Mouse (Mus musculus): ENCODE data around the gene Gm3238. TPM values are rescaled to one million over a fixed set of nuclear protein-coding genes. Genes with fewer than 3 reads are reported as not detected.
"Not testable (repeated sequence)": the region's sequence is repeated elsewhere in the genome, so short reads cannot be mapped to it uniquely, and the experiment has no call there.

Gm3238 gene
- polyA plus RNA-seq, 1 experiment from 2014 or later, result not detected

GRCm38 (mm10) chr10:77741924-77742688, 29.0 kb downstream of the Gm3238 start, which contains the start of gene Gm18596:
Gene Gm18596, minus strand, starts transcription at chr10:77742638.
- not testable (repeated sequence) for H3K27ac ChIP-seq (ENCODE audit: poor library complexity, severe bottlenecking)
- WGBS, result 54% methylated on average over 5 of the region's 5 CpGs

DNA sequence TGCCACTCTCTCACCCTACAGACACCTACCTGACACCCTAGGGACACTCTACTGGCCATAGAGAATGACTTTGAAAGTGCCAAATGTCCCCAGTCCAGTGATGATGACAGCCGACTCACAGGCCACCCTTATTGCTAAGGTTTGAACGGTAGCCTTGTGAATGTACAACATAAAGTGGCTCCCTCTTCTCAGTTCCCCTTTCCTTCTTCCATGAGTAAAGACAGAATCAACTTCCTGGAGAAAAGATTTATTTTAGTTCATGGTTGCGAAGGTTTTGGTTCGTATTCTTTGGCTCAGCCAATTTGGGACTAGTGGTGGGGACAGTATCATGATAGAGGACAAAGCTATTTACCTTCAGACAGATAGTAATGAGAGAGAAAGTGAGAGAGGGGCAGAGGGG, 32.2 kb downstream of the Gm3238 start:
- Histone ChIP-seq H3K9ac (no peak overlapping the region), H3K36me3 (no peaks in the 10 kb centered on the region; the same call in 1 of the 2 replicates), H3K9me3 (replicated peaks) (peaks cover 10% of the 10 kb centered on the region), H3K27me3 (replicated peaks) (no peaks in the 10 kb centered on the region), H3K4me2 (no peak overlapping the region), H3K4me1 (replicated peaks) (no peaks in the 10 kb centered on the region), H3K27ac (ENCODE audit: poor library complexity, severe bottlenecking) (no peak overlapping the region), H3K4me3 (no peak overlapping the region)
- 73% methylated on average over 4 of the region's 4 CpGs for WGBS
- no peak for ATAC-seq (ENCODE audit: insufficient number of reproducible peaks, low FRiP score)

More at GRCm38 (mm10) chr10:77741924-77742688, 29.0 kb downstream of the Gm3238 start, which contains the start of gene Gm18596:
- not testable (repeated sequence) for H3K4me2 ChIP-seq; H3K4me3 ChIP-seq; ATAC-seq (ENCODE audit: insufficient number of reproducible peaks, low FRiP score); H3K27me3 ChIP-seq (replicated peaks); H3K9me3 ChIP-seq (replicated peaks); H3K4me1 ChIP-seq (replicated peaks); H3K9ac ChIP-seq; H3K36me3 ChIP-seq

- Histone ChIP-seq H3K36me3 (no peaks in the 10 kb centered on the region; the same call in 1 of the 2 replicates), H3K9ac (no peak overlapping the region), H3K27me3 (replicated peaks) (no peaks in the 10 kb centered on the region), H3K4me3 (no peak overlapping the region), H3K27ac (ENCODE audit: poor library complexity, severe bottlenecking) (no peak overlapping the region), H3K4me2 (no peak overlapping the region), H3K4me1 (replicated peaks) (no peaks in the 10 kb centered on the region), H3K9me3 (replicated peaks) (peaks cover 10% of the 10 kb centered on the region)
- ATAC-seq (ENCODE audit: insufficient number of reproducible peaks, low FRiP score), result no peak
- 91% methylated on average over 1 of the region's 1 CpGs for WGBS
These were observed 35.2 kb downstream of the Gm3238 start for GRCm38 (mm10) chr10:77735928-77736327.

DNA sequence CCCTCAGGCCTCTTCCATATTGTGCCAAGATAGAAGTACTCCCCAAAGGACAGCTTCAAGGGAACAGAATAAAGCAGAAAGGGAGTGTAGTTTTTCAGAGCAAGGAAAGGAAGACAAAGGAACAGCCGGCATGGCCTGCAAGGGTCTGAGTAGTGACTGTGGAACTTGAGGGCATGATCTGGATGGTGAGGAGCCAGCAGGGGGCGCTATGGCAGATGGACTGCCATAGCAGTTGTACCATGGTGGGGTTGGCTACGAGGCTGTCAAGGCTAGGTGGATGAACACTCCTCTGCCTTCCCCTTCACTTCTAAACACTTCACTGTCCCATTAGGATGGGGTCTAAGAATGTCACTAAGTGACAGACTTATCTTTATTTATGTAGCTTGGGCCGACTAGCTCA, 41.9 kb downstream of the Gm3238 start:
- WGBS, result 46% methylated on average over 4 of the region's 4 CpGs
- no peak for ATAC-seq (ENCODE audit: insufficient number of reproducible peaks, low FRiP score)
- H3K9me3 ChIP-seq (replicated peaks), result no peaks in the 10 kb centered on the region
- no peak overlapping the region for H3K4me3 ChIP-seq
- H3K4me1 ChIP-seq (replicated peaks), result no peaks in the 10 kb centered on the region
- H3K27me3 ChIP-seq (replicated peaks), result no peaks in the 10 kb centered on the region; the same call in 1 of the 2 replicates
- no peak overlapping the region for H3K4me2 ChIP-seq
- no peak overlapping the region for H3K9ac ChIP-seq
- H3K36me3 ChIP-seq, result no peaks in the 10 kb centered on the region
- no peak overlapping the region for H3K27ac ChIP-seq (ENCODE audit: poor library complexity, severe bottlenecking)

DNA sequence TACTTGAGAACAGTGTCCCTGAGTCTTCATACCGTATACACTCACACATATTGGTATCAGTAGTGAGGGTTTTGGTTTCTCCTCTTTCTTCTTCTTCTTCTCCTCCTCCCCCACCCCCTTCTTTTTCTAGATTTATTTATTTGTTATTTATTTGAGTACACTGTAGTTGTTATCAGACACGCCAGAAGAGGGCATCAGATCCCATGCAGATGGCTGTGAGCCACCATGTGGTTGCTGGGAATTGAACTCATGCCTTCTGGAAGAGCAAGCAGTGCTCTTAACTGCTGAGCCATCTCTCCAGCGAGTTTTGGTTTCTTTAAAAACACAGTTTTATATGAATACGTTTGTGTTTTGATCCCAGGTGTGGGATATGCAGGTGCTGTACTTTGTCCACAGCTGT, 42.8 kb downstream of the Gm3238 start:
- Histone ChIP-seq H3K27ac (ENCODE audit: poor library complexity, severe bottlenecking) (no peak overlapping the region), H3K4me1 (replicated peaks) (no peaks in the 10 kb centered on the region), H3K27me3 (replicated peaks) (no peaks in the 10 kb centered on the region; the same call in 1 of the 2 replicates), H3K9me3 (replicated peaks) (no peaks in the 10 kb centered on the region), H3K4me3 (no peak overlapping the region), H3K4me2 (no peak overlapping the region), H3K9ac (no peak overlapping the region), H3K36me3 (no peaks in the 10 kb centered on the region)
- no peak for ATAC-seq (ENCODE audit: insufficient number of reproducible peaks, low FRiP score)
- 65% methylated on average over 4 of the region's 4 CpGs for WGBS

- Histone ChIP-seq H3K4me1 (replicated peaks) (no peaks in the 10 kb centered on the region), H3K9me3 (replicated peaks) (no peaks in the 10 kb centered on the region), H3K27me3 (replicated peaks) (no peaks in the 10 kb centered on the region; the same call in 1 of the 2 replicates), H3K4me2 (no peak within 1 kb of the TSS), H3K36me3 (no peaks in the 10 kb centered on the region), H3K9ac (no peak within 1 kb of the TSS), H3K27ac (ENCODE audit: poor library complexity, severe bottlenecking) (no peak within 1 kb of the TSS), H3K4me3 (no peak within 1 kb of the TSS)
- ATAC-seq (ENCODE audit: insufficient number of reproducible peaks, low FRiP score), result no peak
- 27% methylated on average over 3 of the region's 3 CpGs for WGBS
These were observed 44.9 kb downstream of the Gm3238 start, which contains the start of gene Gm10100 for GRCm38 (mm10) chr10:77726186-77726585. Gene Gm10100, plus strand, starts transcription at chr10:77726486.

GRCm38 (mm10) chr10:77724855-77725254, 46.3 kb downstream of the Gm3238 start:
- Histone ChIP-seq H3K4me1 (replicated peaks) (no peaks in the 10 kb centered on the region), H3K9me3 (replicated peaks) (peaks cover 6% of the 10 kb centered on the region; the same call in 1 of the 2 replicates), H3K36me3 (no peaks in the 10 kb centered on the region), H3K27me3 (replicated peaks) (no peaks in the 10 kb centered on the region; the same call in 1 of the 2 replicates), H3K9ac (no peak overlapping the region), H3K4me3 (no peak overlapping the region), H3K27ac (ENCODE audit: poor library complexity, severe bottlenecking) (no peak overlapping the region), H3K4me2 (no peak overlapping the region)
- WGBS, result 76% methylated on average over 8 of the region's 8 CpGs
- ATAC-seq (ENCODE audit: insufficient number of reproducible peaks, low FRiP score), result no peak

Other genes starting within 250 kb of the Gm3238 start
- gene Itgb2, start 241.1 kb downstream of the Gm3238 start, polyA plus RNA-seq (2016; fragmentation: Nextera tagmentation; extraction: Ambion mirVana), result 1.5 and 2.5 TPM in 2 replicates
- gene Pttg1ip, start 189.6 kb downstream of the Gm3238 start, polyA plus RNA-seq (2016; fragmentation: Nextera tagmentation; extraction: Ambion mirVana), result 103 and 104 TPM in 2 replicates
- gene Sumo3, start 165.2 kb downstream of the Gm3238 start, polyA plus RNA-seq (2016; fragmentation: Nextera tagmentation; extraction: Ambion mirVana), result 177 and 184 TPM in 2 replicates
- gene Gm49325, start 165.1 kb downstream of the Gm3238 start, polyA plus RNA-seq (2016; fragmentation: Nextera tagmentation; extraction: Ambion mirVana), result 14.5 TPM in 1 of 2 replicates, not detected in the other
- 69.5 and 72.8 TPM in 2 replicates for gene Ube2g2, start 149.1 kb downstream of the Gm3238 start, polyA plus RNA-seq (2016; fragmentation: Nextera tagmentation; extraction: Ambion mirVana)
- gene Tspear, start 84.8 kb downstream of the Gm3238 start, polyA plus RNA-seq (2016; fragmentation: Nextera tagmentation; extraction: Ambion mirVana), result not detected in 2 replicates
- gene Gm19402, start 80.6 kb downstream of the Gm3238 start, polyA plus RNA-seq (2016; fragmentation: Nextera tagmentation; extraction: Ambion mirVana), result not detected in 2 replicates
- gene Gm9508, start 74.1 kb downstream of the Gm3238 start, polyA plus RNA-seq (2016; fragmentation: Nextera tagmentation; extraction: Ambion mirVana), result not detected in 2 replicates
- gene Gm10272, start 64.7 kb downstream of the Gm3238 start, polyA plus RNA-seq (2016; fragmentation: Nextera tagmentation; extraction: Ambion mirVana), result not detected in 2 replicates
- not detected in 2 replicates for gene Gm10024, start 59.9 kb downstream of the Gm3238 start, polyA plus RNA-seq (2016; fragmentation: Nextera tagmentation; extraction: Ambion mirVana)
- gene Gm10142, start 55.5 kb downstream of the Gm3238 start, polyA plus RNA-seq (2016; fragmentation: Nextera tagmentation; extraction: Ambion mirVana), result not detected in 2 replicates
- not detected in 2 replicates for gene Krtap12-1, start 50.7 kb downstream of the Gm3238 start, polyA plus RNA-seq (2016; fragmentation: Nextera tagmentation; extraction: Ambion mirVana)
- not detected in 2 replicates for gene Gm10100, start 44.8 kb downstream of the Gm3238 start, polyA plus RNA-seq (2016; fragmentation: Nextera tagmentation; extraction: Ambion mirVana)
- gene Gm18596, start 28.7 kb downstream of the Gm3238 start, polyA plus RNA-seq (2016; fragmentation: Nextera tagmentation; extraction: Ambion mirVana), result not detected in 2 replicates
- not detected in 2 replicates for gene Gm9736, start 20.0 kb downstream of the Gm3238 start, polyA plus RNA-seq (2016; fragmentation: Nextera tagmentation; extraction: Ambion mirVana)
- not detected in 2 replicates for gene Gm3233, start 11.6 kb downstream of the Gm3238 start, polyA plus RNA-seq (2016; fragmentation: Nextera tagmentation; extraction: Ambion mirVana)
- gene Gm7138, start 5.6 kb upstream of the Gm3238 start, polyA plus RNA-seq (2016; fragmentation: Nextera tagmentation; extraction: Ambion mirVana), result not detected in 2 replicates
- not detected in 2 replicates for gene Gm3250, start 11.2 kb upstream of the Gm3238 start, polyA plus RNA-seq (2016; fragmentation: Nextera tagmentation; extraction: Ambion mirVana)
- gene Gm7137, start 16.9 kb upstream of the Gm3238 start, polyA plus RNA-seq (2016; fragmentation: Nextera tagmentation; extraction: Ambion mirVana), result not detected in 2 replicates
- gene Gm9639, start 23.8 kb upstream of the Gm3238 start, polyA plus RNA-seq (2016; fragmentation: Nextera tagmentation; extraction: Ambion mirVana), result not detected in 2 replicates
- not detected in 2 replicates for gene Gm19668, start 27.8 kb upstream of the Gm3238 start, polyA plus RNA-seq (2016; fragmentation: Nextera tagmentation; extraction: Ambion mirVana)
- not detected in 2 replicates for gene Gm9507, start 40.5 kb upstream of the Gm3238 start, polyA plus RNA-seq (2016; fragmentation: Nextera tagmentation; extraction: Ambion mirVana)
- not detected in 2 replicates for gene Gm2696, start 43.4 kb upstream of the Gm3238 start, polyA plus RNA-seq (2016; fragmentation: Nextera tagmentation; extraction: Ambion mirVana)
- gene Krtap10-4, start 55.8 kb upstream of the Gm3238 start, polyA plus RNA-seq (2016; fragmentation: Nextera tagmentation; extraction: Ambion mirVana), result not detected in 2 replicates
- gene Krtap10-10, start 64.6 kb upstream of the Gm3238 start, polyA plus RNA-seq (2016; fragmentation: Nextera tagmentation; extraction: Ambion mirVana), result not detected in 2 replicates
- gene Gm36176, start 75.5 kb upstream of the Gm3238 start, polyA plus RNA-seq (2016; fragmentation: Nextera tagmentation; extraction: Ambion mirVana), result not detected in 2 replicates
- gene Gm10318, start 81.5 kb upstream of the Gm3238 start, polyA plus RNA-seq (2016; fragmentation: Nextera tagmentation; extraction: Ambion mirVana), result not detected in 2 replicates
- not detected in 2 replicates for gene Gm3285, start 90.7 kb upstream of the Gm3238 start, polyA plus RNA-seq (2016; fragmentation: Nextera tagmentation; extraction: Ambion mirVana)
- 1.9 and 2.1 TPM in 2 replicates for gene Lrrc3, start 131.2 kb upstream of the Gm3238 start, polyA plus RNA-seq (2016; fragmentation: Nextera tagmentation; extraction: Ambion mirVana)
- gene Trpm2, start 199.2 kb upstream of the Gm3238 start, polyA plus RNA-seq (2016; fragmentation: Nextera tagmentation; extraction: Ambion mirVana), result 0.19 and 0.32 TPM in 2 replicates
- gene 1810043G02Rik, start 207.2 kb upstream of the Gm3238 start, polyA plus RNA-seq (2016; fragmentation: Nextera tagmentation; extraction: Ambion mirVana), result 14.8 and 15.6 TPM in 2 replicates
- 220 and 226 TPM in 2 replicates for gene Pfkl, start 238.8 kb upstream of the Gm3238 start, polyA plus RNA-seq (2016; fragmentation: Nextera tagmentation; extraction: Ambion mirVana)